Mouse (Mus musculus) layer of hippocampus, adult 18-20 months (tissue): Measurements from ENCODE around the gene Crebrf. TPM values are rescaled to one million over a fixed set of nuclear protein-coding genes. Genes with fewer than 3 reads are reported as not detected.

Experiments
- DNase-seq, 2 experiments: peaks; one replicate each; pipeline ENCODE4 v3.0.0; 2022; ENCODE audit warnings: low spot score in 2 of 2
- total RNA-seq, 2 experiments: library from RNA; stranded (reverse); gene quantifications; 2 replicates each; pipeline ENCODE4 v1.2.3; 2021

Crebrf gene
- total RNA-seq, 2 experiments from 2014 or later: 152 to 159 TPM

- DNase-seq: no peak
Observed at GRCm38 (mm10) chr17:26778001-26778400, 62.6 kb downstream of the Crebrf start.

GRCm38 (mm10) chr17:26778430-26779100, 63.1 kb downstream of the Crebrf start:
- peak in 1 of 2 experiments; percentile 50 for DNase-seq

- no peak for DNase-seq
Observed at GRCm38 (mm10) chr17:26779471-26779870, 64.0 kb downstream of the Crebrf start.

DNA sequence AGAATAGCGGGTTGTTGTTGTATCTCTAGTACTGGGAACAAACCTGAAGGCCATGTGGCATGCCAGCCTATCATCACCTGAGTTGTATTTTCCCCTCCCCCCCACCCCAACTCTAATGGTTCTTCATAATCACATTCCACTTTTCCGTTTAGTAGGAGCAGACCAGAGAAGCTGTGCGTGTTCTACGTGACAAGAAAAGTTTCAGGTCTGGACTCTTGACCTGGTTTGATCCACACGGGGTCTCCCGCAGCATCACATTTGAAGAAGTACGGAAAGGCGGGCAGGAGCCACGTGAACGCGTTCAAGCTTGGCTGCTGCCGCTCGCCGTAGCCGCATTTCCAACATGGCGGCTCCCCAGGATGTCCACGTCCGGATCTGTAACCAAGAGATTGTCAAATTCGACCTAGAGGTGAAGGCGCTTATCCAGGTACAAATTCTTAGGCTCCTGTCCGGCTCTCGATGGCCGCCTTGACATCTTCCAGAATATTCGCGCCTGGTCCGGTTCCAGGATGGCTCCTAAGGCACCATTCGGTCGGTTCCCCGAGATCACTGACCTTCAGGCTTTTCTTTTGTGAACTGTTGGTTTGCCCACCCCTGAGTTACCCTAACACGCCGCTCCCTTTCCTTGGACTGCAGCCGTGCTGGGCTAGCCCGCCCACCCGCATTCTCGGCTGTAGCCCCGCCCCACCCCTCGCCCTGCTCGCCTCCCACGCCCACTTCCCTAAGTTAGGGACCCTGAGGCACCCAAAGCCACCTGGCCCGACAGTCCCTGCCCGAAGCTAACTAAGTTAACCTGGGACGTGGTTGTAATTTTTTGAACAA, 65.5 kb downstream of the Crebrf start, which contains the start of gene Bnip1:
Gene Bnip1 (plus strand): TSS at position 317 of the 822 bp plus-strand sequence.
- DNase-seq: peak; percentile 76 to 90

DNA sequence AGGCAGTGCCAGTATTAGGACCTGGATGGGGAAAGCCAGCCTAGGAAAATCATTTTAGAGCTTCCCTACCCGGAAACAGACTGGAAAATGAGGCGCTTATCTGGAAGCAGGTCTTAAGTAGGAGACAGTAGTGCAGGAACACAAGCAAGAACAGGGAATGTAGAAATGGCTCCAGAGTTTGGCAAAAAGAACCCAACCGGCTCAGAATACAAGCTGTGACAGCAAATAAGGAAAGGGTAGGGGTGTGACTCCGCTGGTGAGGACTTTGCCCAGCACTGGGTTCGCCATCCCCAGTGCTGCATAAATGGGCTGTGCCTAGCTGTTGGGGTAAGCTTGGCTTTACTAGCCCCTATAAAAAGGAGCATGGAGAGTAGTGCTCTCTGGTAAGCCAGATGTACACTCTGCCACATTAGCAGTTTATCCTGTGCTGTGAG, 66.2 kb downstream of the Crebrf start:
- no peak for DNase-seq

DNA sequence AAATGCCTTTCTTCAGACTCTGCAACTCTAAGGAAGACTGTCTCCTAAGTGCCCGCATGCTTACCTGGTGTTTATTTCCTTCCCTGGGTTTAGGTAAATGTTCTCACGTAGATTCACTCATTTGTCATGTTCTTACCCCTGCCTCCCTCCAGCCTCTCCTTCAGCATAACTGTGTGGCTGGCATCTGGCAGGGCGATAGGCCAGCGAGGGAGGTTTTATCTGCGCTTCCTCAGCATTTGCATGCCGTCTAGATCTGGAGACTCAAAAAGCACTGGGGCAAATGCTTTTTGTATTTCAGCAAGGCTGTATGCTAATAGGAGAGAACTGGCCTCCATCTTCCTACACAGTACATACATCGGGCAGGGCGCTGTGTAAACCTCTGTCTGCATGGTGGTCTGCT, 69.1 kb downstream of the Crebrf start:
- DNase-seq: no peak

GRCm38 (mm10) chr17:26786586-26786985, 71.1 kb downstream of the Crebrf start:
- DNase-seq: no peak

GRCm38 (mm10) chr17:26788986-26789385, 73.5 kb downstream of the Crebrf start:
- no peak for DNase-seq

DNA sequence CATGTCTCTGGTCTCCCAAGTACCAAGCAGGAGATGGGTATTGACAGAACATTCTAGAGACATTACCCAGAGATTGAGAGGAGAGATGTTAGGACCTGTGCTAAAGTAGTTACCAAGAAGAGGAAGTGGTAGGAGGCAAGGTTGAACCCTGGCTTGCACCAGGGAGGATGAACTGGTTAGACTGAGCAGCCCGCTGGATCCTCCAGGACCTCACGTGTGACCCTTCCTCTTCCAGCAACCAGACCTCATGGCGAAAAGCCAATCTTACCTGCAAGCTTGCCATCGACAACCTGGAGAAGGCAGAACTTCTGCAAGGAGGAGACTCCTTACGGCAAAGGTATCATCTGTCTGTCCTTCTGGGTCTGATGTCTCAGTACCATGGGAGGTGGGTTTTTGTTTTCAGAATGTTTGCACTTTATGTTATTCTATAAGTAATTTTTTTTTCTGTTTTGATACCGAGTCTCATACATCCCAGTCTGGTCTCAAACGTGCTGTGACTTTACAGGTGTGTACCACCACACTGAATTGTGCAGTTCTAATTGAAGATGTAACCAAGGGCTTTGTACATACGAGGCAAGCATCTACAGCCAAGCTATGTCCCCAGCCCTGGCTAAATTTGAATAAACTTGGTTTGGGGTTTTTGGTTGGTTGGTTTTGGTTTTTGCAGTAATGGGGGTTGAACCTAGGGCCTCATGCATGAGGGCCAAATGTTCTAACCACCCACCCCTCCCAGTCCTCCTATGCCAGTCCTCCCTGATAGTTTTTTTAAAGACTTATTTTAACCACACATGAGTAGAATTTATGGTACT, 74.2 kb downstream of the Crebrf start:
- DNase-seq: no peak

- no peak for DNase-seq
Observed at GRCm38 (mm10) chr17:26790269-26791214, 75.1 kb downstream of the Crebrf start.

GRCm38 (mm10) chr17:26791580-26791979, 76.1 kb downstream of the Crebrf start:
- peak in 1 of 2 experiments; percentile 41 for DNase-seq

DNA sequence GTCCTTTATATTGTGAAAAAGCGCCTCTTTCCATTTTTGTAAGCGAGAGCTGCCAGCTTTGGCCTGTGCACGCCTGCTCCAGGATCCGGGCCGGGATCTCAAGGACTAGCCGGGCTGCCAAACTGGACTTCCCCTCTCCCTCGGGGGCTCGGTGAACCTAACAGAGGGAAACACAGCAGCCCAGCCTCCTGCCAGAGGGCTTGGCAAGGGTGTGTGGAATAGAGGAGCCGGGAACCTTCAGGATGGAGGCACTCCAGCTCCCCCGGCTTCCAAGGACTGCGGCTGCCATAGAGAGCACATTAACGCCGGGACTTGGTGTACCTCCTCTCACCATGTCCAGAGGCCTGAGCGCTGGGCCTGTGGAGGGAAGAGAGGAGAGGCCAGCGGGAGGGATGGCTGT, 76.6 kb downstream of the Crebrf start:
- no peak for DNase-seq

DNA sequence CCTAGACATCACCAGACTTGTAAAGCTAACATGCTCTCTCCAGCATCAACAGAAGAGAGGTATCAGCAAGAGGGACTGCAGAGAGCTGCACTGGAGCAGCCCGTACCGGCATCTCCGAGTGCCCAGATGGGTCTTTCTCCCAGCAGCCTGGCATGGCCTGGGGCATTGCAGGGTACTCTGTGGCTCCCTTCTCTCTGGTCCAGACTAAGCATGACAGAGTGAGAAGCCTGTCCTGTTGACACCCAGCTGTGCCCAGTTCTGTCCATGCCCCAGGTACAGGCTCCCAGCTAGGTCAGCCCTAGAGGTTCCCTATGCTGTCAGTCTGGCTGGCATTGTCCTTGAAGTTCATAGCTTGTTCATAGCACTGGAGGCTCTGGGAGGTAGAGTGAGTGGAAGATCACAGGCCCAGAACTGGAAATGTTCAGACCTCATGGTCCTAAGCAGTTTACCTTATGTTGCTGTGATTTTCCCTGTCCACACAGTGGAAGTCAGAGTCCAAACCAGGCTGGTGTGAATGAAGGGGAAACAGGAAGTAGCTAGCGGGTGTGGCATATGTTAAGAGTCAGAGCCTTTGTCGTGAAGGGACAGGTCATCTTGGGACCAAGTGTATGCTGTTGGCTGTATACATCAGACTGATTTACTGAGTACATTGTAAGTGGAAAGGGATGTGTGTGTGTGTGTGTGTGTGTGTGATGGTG, 77.8 kb downstream of the Crebrf start:
- no peak for DNase-seq

DNA sequence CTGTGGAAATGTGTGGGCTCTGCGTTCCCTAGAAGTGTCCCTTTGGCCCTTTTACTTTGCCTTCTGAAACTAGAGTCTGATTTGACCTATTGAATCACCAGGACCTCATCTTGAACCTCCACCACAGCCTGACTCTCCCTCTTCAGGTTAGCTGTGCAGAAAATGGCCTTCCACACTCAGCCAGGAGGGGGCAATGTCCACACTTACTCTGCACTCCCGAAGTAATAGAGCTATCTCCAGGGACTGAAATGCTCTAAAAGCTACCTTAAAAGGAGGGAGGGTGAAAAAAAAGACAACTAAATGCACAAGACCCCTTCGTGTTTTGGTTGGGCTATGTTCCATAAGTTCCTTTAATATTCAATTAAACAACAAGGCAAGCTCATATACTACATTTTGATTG, 79.3 kb downstream of the Crebrf start:
- DNase-seq: peak; percentile 16 to 54

GRCm38 (mm10) chr17:26795386-26795785, 79.9 kb downstream of the Crebrf start:
- DNase-seq: no peak

GRCm38 (mm10) chr17:26797379-26798128, 82.1 kb downstream of the Crebrf start:
- no peak for DNase-seq

DNA sequence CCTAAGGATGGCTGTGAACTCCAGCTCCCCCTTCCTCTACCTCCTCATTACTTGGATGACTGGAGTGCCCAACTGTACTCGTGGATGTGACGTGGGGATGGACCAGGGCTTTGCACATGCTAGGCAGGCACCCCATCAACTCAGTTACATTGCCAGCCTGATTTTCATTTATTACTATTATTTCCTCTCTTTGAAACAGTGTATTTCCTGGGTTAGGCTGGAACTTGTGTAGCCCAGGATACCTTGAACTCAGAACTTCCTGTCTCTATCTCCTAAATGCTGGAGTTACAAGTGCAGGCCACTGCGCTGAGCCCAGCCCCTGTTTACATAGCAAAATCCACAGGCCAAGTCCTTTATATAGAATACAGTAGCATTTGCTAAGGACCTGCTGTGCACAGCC, 87.4 kb downstream of the Crebrf start:
- no peak for DNase-seq

- DNase-seq: no peak
Observed at GRCm38 (mm10) chr17:26812607-26813006, 97.2 kb downstream of the Crebrf start.

DNA sequence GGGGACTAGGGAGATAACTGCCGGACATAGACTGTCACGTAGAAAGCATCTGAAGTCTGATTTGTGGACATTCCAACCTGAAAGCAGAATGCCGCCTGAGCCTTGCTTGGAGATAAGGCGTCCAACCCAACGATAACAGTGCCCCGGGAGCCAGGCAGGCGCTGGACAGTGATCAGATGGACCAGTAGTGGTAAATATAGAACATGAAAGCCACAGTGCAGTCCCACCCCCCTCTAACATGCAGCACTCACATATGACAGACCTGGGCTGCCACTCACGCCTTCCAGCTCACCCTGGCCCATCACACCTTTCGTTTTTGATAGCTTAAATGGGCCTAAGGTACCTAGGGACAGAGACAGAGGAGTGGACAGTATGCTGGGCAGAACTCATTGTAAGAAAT, 98.0 kb downstream of the Crebrf start:
- DNase-seq: no peak
